Mouse (Mus musculus) thymus, postnatal 0 days (tissue): ENCODE data around the gene 1700024G13Rik. TPM values are rescaled to one million over a fixed set of nuclear protein-coding genes. Genes with fewer than 3 reads are reported as not detected.

Source experiments
- DNase-seq: peaks from one replicate; pipeline ENCODE4 v3.0.0-alpha.2; 2015; ENCODE audit warnings: low spot score
- polyA plus RNA-seq: library from polyadenylated mRNA; unstranded; fragments of >200 nt; fragmentation: Nextera tagmentation; extraction: Ambion mirVana; gene quantifications from 2 replicates; pipeline ENCODE4 v1.2.1, GENCODE M21; 2015

1700024G13Rik gene
- polyA plus RNA-seq, 1 experiment from 2014 or later: 0.33 TPM

- DNase-seq: no peak
Measured at GRCm38 (mm10) chr14:32332515-32333445, 55.4 kb downstream of the 1700024G13Rik start.

- DNase-seq: no peak
Measured at GRCm38 (mm10) chr14:32327366-32327765, 60.8 kb downstream of the 1700024G13Rik start.

Other genes starting within 250 kb of the 1700024G13Rik start
- not detected in 2 replicates for gene Msmb, start 246.4 kb downstream of the 1700024G13Rik start, polyA plus RNA-seq
- gene Ncoa4, start 228.5 kb downstream of the 1700024G13Rik start, polyA plus RNA-seq: 103 and 109 TPM in 2 replicates
- gene Timm23, start 186.5 kb downstream of the 1700024G13Rik start, polyA plus RNA-seq: 402 and 405 TPM in 2 replicates
- 41.3 and 41.4 TPM in 2 replicates for gene Parg, start 186.4 kb downstream of the 1700024G13Rik start, polyA plus RNA-seq
- 2.3 and 2.4 TPM in 2 replicates for gene Ogdhl, start 66.4 kb downstream of the 1700024G13Rik start, polyA plus RNA-seq
- gene Slc18a3, start 76.5 kb upstream of the 1700024G13Rik start, polyA plus RNA-seq: 0.05 TPM in 1 of 2 replicates, not detected in the other
- 0.05 TPM in 1 of 2 replicates, not detected in the other for gene Chat, start 77.6 kb upstream of the 1700024G13Rik start, polyA plus RNA-seq
- 14.9 and 15.9 TPM in 2 replicates for gene Ercc6, start 125.1 kb upstream of the 1700024G13Rik start, polyA plus RNA-seq
- gene Prrxl1, start 211.0 kb upstream of the 1700024G13Rik start, polyA plus RNA-seq: 0.08 TPM in 1 of 2 replicates, not detected in the other